Mouse (Mus musculus) liver, adult 2 months (tissue): ENCODE measurements around the gene Ank.

Experiments used
- CTCF ChIP-seq: fragments of 200-500 bp; IDR thresholded peaks from 2 replicates; pipeline ENCODE4 v1.5.1; 2011; ENCODE audit warnings: low read depth, low read length, control low read depth
- POLR2A ChIP-seq: fragments of 200-500 bp; IDR thresholded peaks from 2 replicates; pipeline ENCODE4 v1.6.1; 2011; ENCODE audit warnings: low read length, control low read depth; ENCODE audit not compliant: insufficient read depth; ENCODE audit errors: extremely low read depth

DNA sequence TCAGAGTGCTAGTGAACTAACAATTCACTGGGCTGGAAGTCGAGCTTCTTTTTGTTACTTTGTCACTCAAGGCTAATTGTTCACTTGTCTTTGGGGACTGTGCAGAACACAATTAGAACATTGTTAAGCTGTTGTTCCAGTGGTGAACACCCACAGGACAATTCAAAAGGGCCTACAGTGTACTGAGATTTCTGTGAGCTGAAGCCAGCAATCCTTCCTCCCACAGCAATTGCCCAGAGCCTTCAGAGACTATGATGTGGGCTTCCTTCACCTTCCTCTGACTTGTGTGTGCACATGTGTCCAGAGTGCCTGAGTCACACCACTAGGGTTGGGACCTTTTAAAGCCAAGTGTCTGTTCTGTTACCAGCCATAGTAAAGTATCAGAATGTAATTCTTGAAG lies 50.5 kb downstream of the Ank start:
- TF ChIP-seq POLR2A = no peak
- no peak for TF ChIP-seq CTCF
